Mouse (Mus musculus) cortical plate, adult 2 months (tissue): Measurements from ENCODE around the gene Mc1r. TPM values are rescaled to one million over a fixed set of nuclear protein-coding genes. Genes with fewer than 3 reads are reported as not detected.
"Not testable (repeated sequence)": the region's sequence is repeated elsewhere in the genome, so short reads cannot be mapped to it uniquely, and the experiment has no call there.

Experiments used
- H3K27ac ChIP-seq: fragments of 200-500 bp; 2 replicates; pipeline ENCODE4 v1.5.1; 2012; ENCODE audit warnings: low read length, control low read depth, inconsistent platforms; ENCODE audit not compliant: insufficient read depth
- H3K4me1 ChIP-seq: fragments of 200-500 bp; 2 replicates; pipeline ENCODE4 v1.6.1; 2011; ENCODE audit warnings: low read length; ENCODE audit not compliant: control insufficient read depth, insufficient read depth
- H3K4me3 ChIP-seq: fragments of 200-500 bp; 2 replicates; pipeline ENCODE4 v1.5.1; 2011; ENCODE audit warnings: mild to moderate bottlenecking, low read length, control low read depth; ENCODE audit not compliant: insufficient read depth
- CTCF ChIP-seq: fragments of 200-500 bp; IDR thresholded peaks from 2 replicates; pipeline ENCODE4 v1.5.1; 2011; ENCODE audit warnings: mild to moderate bottlenecking, control low read depth, low read length; ENCODE audit not compliant: insufficient read depth; ENCODE audit errors: extremely low read depth
- POLR2A ChIP-seq: fragments of 200-500 bp; IDR thresholded peaks from 2 replicates; pipeline ENCODE4 v1.6.1; 2011; ENCODE audit warnings: mild to moderate bottlenecking, low read length, control low read depth; ENCODE audit not compliant: insufficient read depth; ENCODE audit errors: extremely low read depth
- polyA plus RNA-seq: library from polyadenylated mRNA; depleted of rRNA; stranded (reverse); fragments of >200 nt; gene quantifications from 2 replicates; pipeline ENCODE4 v1.2.3, GENCODE M21; 2012; rRNA removed

Gene Mc1r
- polyA plus RNA-seq, 1 experiment = 0.02 TPM

- TF ChIP-seq POLR2A (no peak), CTCF (no peak)
- Histone ChIP-seq H3K27ac (no peak overlapping the region), H3K4me3 (no peak overlapping the region; the same call in 1 of the 2 replicates)
These were observed 37.2 kb downstream of the Mc1r start for GRCm38 (mm10) chr8:123444131-123444530.

GRCm38 (mm10) chr8:123445981-123446380, 39.1 kb downstream of the Mc1r start:
- Histone ChIP-seq H3K4me3 (no peak overlapping the region), H3K27ac (no peak overlapping the region), H3K4me1 (no peaks in the 10 kb centered on the region)
- TF ChIP-seq CTCF (no peak), POLR2A (no peak)

More at GRCm38 (mm10) chr8:123444131-123444530, 37.2 kb downstream of the Mc1r start:
- no peaks in the 10 kb centered on the region for H3K4me1 ChIP-seq

- Histone ChIP-seq H3K4me3 (no peak overlapping the region), H3K4me1 (no peaks in the 10 kb centered on the region), H3K27ac (no peak overlapping the region)
- TF ChIP-seq CTCF (no peak), POLR2A (no peak)
These were observed 39.9 kb downstream of the Mc1r start for GRCm38 (mm10) chr8:123446799-123447198.

GRCm38 (mm10) chr8:123450783-123451182, 43.9 kb downstream of the Mc1r start:
- no peak overlapping the region for H3K4me3 ChIP-seq
- TF ChIP-seq POLR2A = no peak
- TF ChIP-seq CTCF = no peak
- H3K4me1 ChIP-seq = no peaks in the 10 kb centered on the region
- no peak overlapping the region for H3K27ac ChIP-seq

- H3K4me1 ChIP-seq = not testable (repeated sequence)
These were observed 44.8 kb downstream of the Mc1r start for GRCm38 (mm10) chr8:123451747-123452146.

GRCm38 (mm10) chr8:123452149-123452548, 45.2 kb downstream of the Mc1r start:
- no peak overlapping the region for H3K27ac ChIP-seq
- no peaks in the 10 kb centered on the region for H3K4me1 ChIP-seq
- no peak for TF ChIP-seq CTCF
- no peak for TF ChIP-seq POLR2A
- no peak overlapping the region for H3K4me3 ChIP-seq

More at GRCm38 (mm10) chr8:123451747-123452146, 44.8 kb downstream of the Mc1r start:
- H3K27ac ChIP-seq, H3K4me3 ChIP-seq: not testable (repeated sequence)

- no peak for TF ChIP-seq CTCF
- TF ChIP-seq POLR2A = no peak
- Histone ChIP-seq H3K4me3 (no peak overlapping the region), H3K27ac (no peak overlapping the region), H3K4me1 (no peaks in the 10 kb centered on the region)
These were observed 46.4 kb downstream of the Mc1r start for GRCm38 (mm10) chr8:123453291-123453690.

- Histone ChIP-seq H3K4me1 (no peaks in the 10 kb centered on the region), H3K27ac (no peak overlapping the region), H3K4me3 (no peak overlapping the region)
- no peak for TF ChIP-seq CTCF
These were observed 47.0 kb downstream of the Mc1r start for GRCm38 (mm10) chr8:123453951-123454350.

- H3K4me3 ChIP-seq = no peak overlapping the region
- TF ChIP-seq POLR2A (no peak), CTCF (no peak)
- H3K27ac ChIP-seq = no peak overlapping the region
- H3K4me1 ChIP-seq = no peaks in the 10 kb centered on the region
These were observed 47.7 kb downstream of the Mc1r start for GRCm38 (mm10) chr8:123454559-123454958.

Other genes starting within 250 kb of the Mc1r start
- gene Sult5a1, start 248.8 kb upstream of the Mc1r start, polyA plus RNA-seq = 0.10 and 0.87 TPM in 2 replicates
- gene Dpep1, start 220.9 kb upstream of the Mc1r start, polyA plus RNA-seq = not detected in 2 replicates
- gene Chmp1a, start 194.3 kb upstream of the Mc1r start, polyA plus RNA-seq = 126 and 130 TPM in 2 replicates
- gene Spata33, start 194.3 kb upstream of the Mc1r start, polyA plus RNA-seq = 8.4 and 9.7 TPM in 2 replicates
- 165 and 187 TPM in 2 replicates for gene Cdk10, start 182.3 kb upstream of the Mc1r start, polyA plus RNA-seq
- 59.6 and 69.8 TPM in 2 replicates for gene Spata2l, start 170.9 kb upstream of the Mc1r start, polyA plus RNA-seq
- 28.4 and 30.9 TPM in 2 replicates for gene Zfp276, start 152.9 kb upstream of the Mc1r start, polyA plus RNA-seq
- gene Vps9d1, start 152.8 kb upstream of the Mc1r start, polyA plus RNA-seq = 111 and 112 TPM in 2 replicates
- gene Fanca, start 88.5 kb upstream of the Mc1r start, polyA plus RNA-seq = 3.9 and 4.8 TPM in 2 replicates
- 18.2 and 18.9 TPM in 2 replicates for gene Spire2, start 74.4 kb upstream of the Mc1r start, polyA plus RNA-seq
- 659 and 685 TPM in 2 replicates for gene Tcf25, start 33.4 kb upstream of the Mc1r start, polyA plus RNA-seq
- gene Tubb3, start 4.3 kb downstream of the Mc1r start, polyA plus RNA-seq = 491 and 518 TPM in 2 replicates
- 42.8 and 43.2 TPM in 2 replicates for gene Def8, start 16.4 kb downstream of the Mc1r start, polyA plus RNA-seq
- gene Afg3l1, start 70.8 kb downstream of the Mc1r start, polyA plus RNA-seq = 20.4 and 21.5 TPM in 2 replicates
- gene Dbndd1, start 108.4 kb downstream of the Mc1r start, polyA plus RNA-seq = 20.9 and 21.5 TPM in 2 replicates
- gene Gas8, start 111.7 kb downstream of the Mc1r start, polyA plus RNA-seq = 35.5 and 40.4 TPM in 2 replicates
- 29.1 and 30.8 TPM in 2 replicates for gene Rhou, start 246.8 kb downstream of the Mc1r start, polyA plus RNA-seq